Mouse (Mus musculus): ENCODE measurements at regions not wholly inside any gene's neighbourhood (a gene's known extent, or its start where the extent isn't known, plus 50 kb on each side); places are given as distances from the start of the nearest gene placed in this dataset.

GRCm38 (mm10) chr19:60113666-60114388, 112.7 kb downstream of the Fam204a start:
- no peaks in the 10 kb centered on the region for H3K27me3 ChIP-seq
- no peak overlapping the region for H3K27ac ChIP-seq
- H3K4me3 ChIP-seq: no peak overlapping the region
- H3K4me2 ChIP-seq: no peak overlapping the region
- H3K36me3 ChIP-seq (ENCODE audit: poor library complexity, severe bottlenecking): no peaks in the 10 kb centered on the region
- no peaks in the 10 kb centered on the region for H3K9me3 ChIP-seq (replicated peaks)
- H3K4me1 ChIP-seq: peaks cover 6% of the 10 kb centered on the region
- H3K9ac ChIP-seq: no peak overlapping the region
- 46% methylated on average over 7 of the region's 7 CpGs for WGBS
- ATAC-seq: no peak

- Histone ChIP-seq H3K27ac (no peak overlapping the region), H3K36me3 (ENCODE audit: poor library complexity, severe bottlenecking) (no peaks in the 10 kb centered on the region), H3K9ac (no peak overlapping the region), H3K9me3 (replicated peaks) (no peaks in the 10 kb centered on the region), H3K27me3 (no peaks in the 10 kb centered on the region), H3K4me3 (no peak overlapping the region), H3K4me1 (peaks cover 6% of the 10 kb centered on the region), H3K4me2 (no peak overlapping the region)
- ATAC-seq: no peak
- 71% methylated on average over 6 of the region's 6 CpGs for WGBS
These were observed 116.2 kb downstream of the Fam204a start for GRCm38 (mm10) chr19:60110278-60110677.

GRCm38 (mm10) chr19:60109488-60109887, 117.0 kb downstream of the Fam204a start:
- Histone ChIP-seq H3K4me2 (no peak overlapping the region), H3K4me1 (peaks cover 6% of the 10 kb centered on the region), H3K4me3 (no peak overlapping the region), H3K9me3 (replicated peaks) (no peaks in the 10 kb centered on the region), H3K36me3 (ENCODE audit: poor library complexity, severe bottlenecking) (no peaks in the 10 kb centered on the region), H3K27ac (no peak overlapping the region), H3K9ac (no peak overlapping the region), H3K27me3 (no peaks in the 10 kb centered on the region)
- no peak; the same call in 1 of the 2 replicates for ATAC-seq
- 16% methylated on average over 8 of the region's 8 CpGs for WGBS

GRCm38 (mm10) chr19:60097915-60098314, 128.6 kb downstream of the Fam204a start:
- no peaks in the 10 kb centered on the region for H3K27me3 ChIP-seq
- no peak overlapping the region for H3K4me2 ChIP-seq
- ATAC-seq: no peak
- H3K9me3 ChIP-seq (replicated peaks): no peaks in the 10 kb centered on the region
- no peak overlapping the region for H3K27ac ChIP-seq
- 58% methylated on average over 3 of the region's 3 CpGs for WGBS
- no peaks in the 10 kb centered on the region for H3K4me1 ChIP-seq
- no peak overlapping the region for H3K9ac ChIP-seq
- H3K36me3 ChIP-seq (ENCODE audit: poor library complexity, severe bottlenecking): no peaks in the 10 kb centered on the region
- no peak overlapping the region for H3K4me3 ChIP-seq

- Histone ChIP-seq H3K27ac (no peak overlapping the region), H3K4me3 (no peak overlapping the region), H3K9ac (no peak overlapping the region), H3K9me3 (replicated peaks) (no peaks in the 10 kb centered on the region), H3K4me2 (no peak overlapping the region), H3K36me3 (ENCODE audit: poor library complexity, severe bottlenecking) (no peaks in the 10 kb centered on the region), H3K27me3 (no peaks in the 10 kb centered on the region), H3K4me1 (no peaks in the 10 kb centered on the region)
- WGBS: 57% methylated on average over 3 of the region's 3 CpGs
- ATAC-seq: no peak
These were observed 131.5 kb upstream of the Rab11fip2 start for GRCm38 (mm10) chr19:60074986-60075385.

- H3K27ac ChIP-seq: no peak overlapping the region
- no peak overlapping the region for H3K4me3 ChIP-seq
- WGBS: 3% methylated on average over 1 of the region's 1 CpGs
- H3K9me3 ChIP-seq (replicated peaks): no peaks in the 10 kb centered on the region
- H3K4me2 ChIP-seq: no peak overlapping the region
- no peaks in the 10 kb centered on the region for H3K4me1 ChIP-seq
- H3K36me3 ChIP-seq (ENCODE audit: poor library complexity, severe bottlenecking): no peaks in the 10 kb centered on the region
- H3K27me3 ChIP-seq: no peaks in the 10 kb centered on the region
- no peak for ATAC-seq
- H3K9ac ChIP-seq: no peak overlapping the region
These were observed 129.9 kb upstream of the Rab11fip2 start for GRCm38 (mm10) chr19:60073328-60073727.

GRCm38 (mm10) chr19:60066183-60066582, 122.7 kb upstream of the Rab11fip2 start:
- no peaks in the 10 kb centered on the region for H3K4me1 ChIP-seq
- H3K36me3 ChIP-seq (ENCODE audit: poor library complexity, severe bottlenecking): no peaks in the 10 kb centered on the region
- H3K4me3 ChIP-seq: no peak overlapping the region
- no peak overlapping the region for H3K9ac ChIP-seq
- H3K27ac ChIP-seq: no peak overlapping the region
- ATAC-seq: no peak
- no peaks in the 10 kb centered on the region for H3K9me3 ChIP-seq (replicated peaks)
- H3K4me2 ChIP-seq: no peak overlapping the region
- H3K27me3 ChIP-seq: no peaks in the 10 kb centered on the region
- WGBS: 95% methylated on average over 3 of the region's 3 CpGs

- H3K27ac ChIP-seq: no peak overlapping the region
- H3K4me3 ChIP-seq: no peak overlapping the region
- H3K9ac ChIP-seq: no peak overlapping the region
- H3K36me3 ChIP-seq (ENCODE audit: poor library complexity, severe bottlenecking): no peaks in the 10 kb centered on the region
- H3K4me1 ChIP-seq: peaks cover 17% of the 10 kb centered on the region
- ATAC-seq: peak; percentile 65
- H3K9me3 ChIP-seq (replicated peaks): no peaks in the 10 kb centered on the region
- WGBS: 31% methylated on average over 4 of the region's 4 CpGs
- H3K4me2 ChIP-seq: no peak overlapping the region
- peaks cover 12% of the 10 kb centered on the region; the same call in 1 of the 2 replicates for H3K27me3 ChIP-seq
These were observed 111.8 kb upstream of the Rab11fip2 start for GRCm38 (mm10) chr19:60055121-60055874.

GRCm38 (mm10) chr19:60051151-60051550, 107.7 kb upstream of the Rab11fip2 start:
- Histone ChIP-seq H3K9ac (no peak overlapping the region), H3K27me3 (peaks cover 9% of the 10 kb centered on the region; the same call in 1 of the 2 replicates), H3K4me2 (no peak overlapping the region), H3K27ac (no peak overlapping the region), H3K36me3 (ENCODE audit: poor library complexity, severe bottlenecking) (no peaks in the 10 kb centered on the region), H3K4me3 (no peak overlapping the region), H3K9me3 (replicated peaks) (no peaks in the 10 kb centered on the region), H3K4me1 (peaks cover 17% of the 10 kb centered on the region)
- ATAC-seq: no peak
- WGBS: 87% methylated on average over 9 of the region's 9 CpGs

- Histone ChIP-seq H3K36me3 (ENCODE audit: poor library complexity, severe bottlenecking) (no peaks in the 10 kb centered on the region), H3K9me3 (replicated peaks) (no peaks in the 10 kb centered on the region), H3K4me3 (no peak overlapping the region), H3K9ac (no peak overlapping the region), H3K27ac (no peak overlapping the region), H3K4me1 (no peaks in the 10 kb centered on the region), H3K4me2 (no peak overlapping the region), H3K27me3 (no peaks in the 10 kb centered on the region)
- no peak for ATAC-seq
These were observed 97.3 kb upstream of the Rab11fip2 start for GRCm38 (mm10) chr19:60040721-60041120.

GRCm38 (mm10) chr19:60032667-60033066, 89.2 kb upstream of the Rab11fip2 start:
- H3K4me1 ChIP-seq: no peaks in the 10 kb centered on the region
- no peak overlapping the region for H3K4me3 ChIP-seq
- no peak for ATAC-seq
- H3K36me3 ChIP-seq (ENCODE audit: poor library complexity, severe bottlenecking): no peaks in the 10 kb centered on the region
- H3K4me2 ChIP-seq: no peak overlapping the region
- H3K27ac ChIP-seq: no peak overlapping the region
- no peak overlapping the region for H3K9ac ChIP-seq
- H3K9me3 ChIP-seq (replicated peaks): no peaks in the 10 kb centered on the region
- no peaks in the 10 kb centered on the region for H3K27me3 ChIP-seq
- 90% methylated on average over 2 of the region's 2 CpGs for WGBS

- H3K4me1 ChIP-seq: no peaks in the 10 kb centered on the region
- no peak overlapping the region for H3K4me2 ChIP-seq
- WGBS: 77% methylated on average over 3 of the region's 3 CpGs
- H3K9ac ChIP-seq: no peak overlapping the region
- H3K36me3 ChIP-seq (ENCODE audit: poor library complexity, severe bottlenecking): no peaks in the 10 kb centered on the region
- H3K27ac ChIP-seq: no peak overlapping the region
- ATAC-seq: no peak
- no peak overlapping the region for H3K4me3 ChIP-seq
- H3K27me3 ChIP-seq: no peaks in the 10 kb centered on the region
- no peaks in the 10 kb centered on the region for H3K9me3 ChIP-seq (replicated peaks)
These were observed 86.8 kb upstream of the Rab11fip2 start for GRCm38 (mm10) chr19:60030212-60030788.
